Mouse (Mus musculus): Measurements from ENCODE around the gene Kcnv2.

The Kcnv2 gene

GRCm38 (mm10) chr19:27364521-27364931 lies 42.1 kb downstream of the Kcnv2 start:
- DNase-seq (ENCODE audit: low read depth, low spot score) = no peak

GRCm38 (mm10) chr19:27366113-27366746 lies 43.8 kb downstream of the Kcnv2 start:
- DNase-seq (ENCODE audit: low read depth, low spot score) = no peak

GRCm38 (mm10) chr19:27369461-27370135 lies 47.2 kb downstream of the Kcnv2 start:
- no peak for DNase-seq (ENCODE audit: low read depth, low spot score)

GRCm38 (mm10) chr19:27370174-27370573 lies 47.8 kb downstream of the Kcnv2 start:
- no peak for DNase-seq (ENCODE audit: low read depth, low spot score)

DNA sequence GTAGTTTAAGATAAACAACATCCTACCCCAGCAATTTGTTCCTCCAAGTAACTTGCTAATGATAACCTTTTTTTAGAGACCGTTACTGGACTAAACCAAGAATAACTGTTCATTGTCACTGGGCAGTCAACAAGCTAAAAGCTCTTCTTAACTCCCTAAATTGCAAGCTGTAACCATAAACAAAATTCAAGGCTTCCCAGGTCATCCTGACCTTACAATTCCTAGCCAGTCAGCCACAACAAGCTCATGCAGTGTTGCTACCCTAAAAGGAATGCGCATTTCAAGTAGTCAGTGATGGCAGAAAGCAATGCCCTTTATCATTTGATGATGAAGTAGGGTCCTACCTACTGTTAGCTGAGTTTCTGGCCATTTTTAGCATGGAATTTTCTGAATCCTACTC lies 48.4 kb downstream of the Kcnv2 start:
- DNase-seq (ENCODE audit: low read depth, low spot score) = no peak

- DNase-seq (ENCODE audit: low read depth, low spot score) = no peak
These were observed 57.5 kb downstream of the Kcnv2 start for GRCm38 (mm10) chr19:27379712-27380401.

GRCm38 (mm10) chr19:27382131-27382530 lies 59.7 kb downstream of the Kcnv2 start:
- no peak for DNase-seq (ENCODE audit: low read depth, low spot score)

- DNase-seq (ENCODE audit: low read depth, low spot score) = no peak
These were observed 60.9 kb downstream of the Kcnv2 start for GRCm38 (mm10) chr19:27383266-27383665.

GRCm38 (mm10) chr19:27385304-27385703 lies 62.9 kb downstream of the Kcnv2 start:
- no peak for DNase-seq (ENCODE audit: low read depth, low spot score)
